Mouse (Mus musculus) large intestine, adult 2 months (tissue): ENCODE data around the gene Abca17. TPM values are rescaled to one million over a fixed set of nuclear protein-coding genes. Genes with fewer than 3 reads are reported as not detected.

Experiments used
- DNase-seq: peaks from one replicate; pipeline ENCODE4 v3.0.0-alpha.2; 2012; ENCODE audit warnings: low read depth, low spot score
- WGBS: fragments of 180-500 bp; shearing (Covaris S2); methylation state at CpG from one replicate; pipeline ENCODE4 v1.1.7; 2018; 5-methylcytosine and 5-hydroxymethylcytosine counted together
- polyA plus RNA-seq: library from polyadenylated mRNA; depleted of rRNA; stranded (reverse); fragments of >200 nt; gene quantifications from 2 replicates; pipeline ENCODE4 v1.2.3, GENCODE M21; 2012

Gene Abca17
- polyA plus RNA-seq, 1 experiment = 0.01 TPM

- DNase-seq = peak; percentile 86
- under 1% methylated on average over 55 of the region's 55 CpGs for WGBS
Measured at GRCm38 (mm10) chr17:24351760-24352357, 991 bp upstream of the Abca17 start, which contains the start of gene Abca3. Gene Abca3 (plus strand): TSS chr17:24351950.

GRCm38 (mm10) chr17:24349176-24349575 lies 1.7 kb downstream of the Abca17 start:
- DNase-seq = no peak
- WGBS = 24% methylated on average over 2 of the region's 2 CpGs

- 55% methylated on average over 7 of the region's 7 CpGs for WGBS
- DNase-seq = no peak
Measured at GRCm38 (mm10) chr17:24346831-24347230, 4.0 kb downstream of the Abca17 start.

GRCm38 (mm10) chr17:24344672-24345071 lies 6.2 kb downstream of the Abca17 start:
- DNase-seq = no peak
- 82% methylated on average over 8 of the region's 8 CpGs for WGBS

- 71% methylated on average over 7 of the region's 7 CpGs for WGBS
- no peak for DNase-seq
Measured at GRCm38 (mm10) chr17:24327656-24328055, 23.2 kb downstream of the Abca17 start.

- no peak for DNase-seq
- WGBS = 84% methylated on average over 10 of the region's 10 CpGs
Measured at GRCm38 (mm10) chr17:24325051-24325450, 25.8 kb downstream of the Abca17 start.

GRCm38 (mm10) chr17:24320826-24321225 lies 30.0 kb downstream of the Abca17 start:
- DNase-seq = no peak
- 89% methylated on average over 3 of the region's 3 CpGs for WGBS

GRCm38 (mm10) chr17:24307500-24307899 lies 43.4 kb downstream of the Abca17 start:
- peak; percentile 6 for DNase-seq
- WGBS = 25% methylated on average over 4 of the region's 4 CpGs

- WGBS = 51% methylated on average over 4 of the region's 4 CpGs
- DNase-seq = no peak
Measured at GRCm38 (mm10) chr17:24300651-24301050, 50.2 kb downstream of the Abca17 start.

- 75% methylated on average over 5 of the region's 5 CpGs for WGBS
- no peak for DNase-seq
Measured at GRCm38 (mm10) chr17:24289338-24289737, 61.5 kb downstream of the Abca17 start.

GRCm38 (mm10) chr17:24288477-24288876 lies 62.4 kb downstream of the Abca17 start:
- 73% methylated on average over 9 of the region's 9 CpGs for WGBS
- DNase-seq = no peak

- WGBS = 50% methylated on average over 3 of the region's 3 CpGs
- DNase-seq = no peak
Measured at GRCm38 (mm10) chr17:24285680-24286079, 65.2 kb downstream of the Abca17 start.

- 43% methylated on average over 9 of the region's 9 CpGs for WGBS
- no peak for DNase-seq
Measured at GRCm38 (mm10) chr17:24283266-24283818, 67.5 kb downstream of the Abca17 start.

- 68% methylated on average over 4 of the region's 4 CpGs for WGBS
- DNase-seq = no peak
Measured at GRCm38 (mm10) chr17:24282637-24283036, 68.2 kb downstream of the Abca17 start.

- 78% methylated on average over 4 of the region's 4 CpGs for WGBS
- no peak for DNase-seq
Measured at GRCm38 (mm10) chr17:24279907-24280306, 71.0 kb downstream of the Abca17 start.

- no peak for DNase-seq
- 54% methylated on average over 1 of the region's 1 CpGs for WGBS
Measured at GRCm38 (mm10) chr17:24267133-24267532, 83.7 kb downstream of the Abca17 start.

GRCm38 (mm10) chr17:24264766-24265165 lies 86.1 kb downstream of the Abca17 start:
- whole genome bisulfite sequencing = 69% methylated on average over 2 of the region's 2 CpGs
- DNase-seq = no peak

- 52% methylated on average over 4 of the region's 4 CpGs for WGBS
Measured at GRCm38 (mm10) chr17:24260516-24260915, 90.4 kb downstream of the Abca17 start.

GRCm38 (mm10) chr17:24259702-24260101 lies 91.2 kb downstream of the Abca17 start:
- no peak for DNase-seq
- WGBS = 53% methylated on average over 5 of the region's 5 CpGs

More at GRCm38 (mm10) chr17:24260516-24260915, 90.4 kb downstream of the Abca17 start:
- DNase-seq = no peak

GRCm38 (mm10) chr17:24258981-24259380 lies 91.9 kb downstream of the Abca17 start:
- no peak for DNase-seq
- WGBS = 55% methylated on average over 4 of the region's 4 CpGs

GRCm38 (mm10) chr17:24252329-24252728 lies 98.5 kb downstream of the Abca17 start:
- WGBS = 99% methylated on average over 2 of the region's 2 CpGs
- DNase-seq = no peak
